Mouse (Mus musculus): Measurements from ENCODE around the gene Dnah3. TPM values are rescaled to one million over a fixed set of nuclear protein-coding genes. Genes with fewer than 3 reads are reported as not detected.
A peak's percentile ranks its signal among the peaks of the same experiment; 100 is the strongest.

Gene Dnah3
- polyA plus RNA-seq, 1 experiment: 34.6 TPM

GRCm38 (mm10) chr7:119921054-119921453, 174.0 kb downstream of the Dnah3 start:
- H3K4me1 ChIP-seq (ENCODE audit: control insufficient read depth, insufficient read depth, low read length): no peaks in the 10 kb centered on the region
- no peak overlapping the region for H3K27ac ChIP-seq (ENCODE audit: control insufficient read depth, insufficient read depth, low read depth, low read length)
- H3K27me3 ChIP-seq (ENCODE audit: control insufficient read depth, insufficient read depth, low read length): no peaks in the 10 kb centered on the region
- no peak for TF ChIP-seq POLR2A (IDR thresholded peaks at IDR 0.05; ENCODE audit: control insufficient read depth, low read depth, low read length)
- no peak for TF ChIP-seq CTCF (IDR thresholded peaks at IDR 0.05; ENCODE audit: control insufficient read depth, insufficient read depth, insufficient replicate concordance, low read depth, low read length)
- H3K36me3 ChIP-seq (ENCODE audit: control insufficient read depth, insufficient read depth, low read length): no peaks in the 10 kb centered on the region
- no peak overlapping the region for H3K4me3 ChIP-seq (ENCODE audit: control insufficient read depth, low read depth, low read length)

GRCm38 (mm10) chr7:119920457-119920856, 174.6 kb downstream of the Dnah3 start:
- TF ChIP-seq POLR2A (IDR thresholded peaks at IDR 0.05; ENCODE audit: control insufficient read depth, low read depth, low read length) (no peak), CTCF (IDR thresholded peaks at IDR 0.05; ENCODE audit: control insufficient read depth, insufficient read depth, insufficient replicate concordance, low read depth, low read length) (no peak)
- no peaks in the 10 kb centered on the region for H3K27me3 ChIP-seq (ENCODE audit: control insufficient read depth, insufficient read depth, low read length)
- H3K4me3 ChIP-seq (ENCODE audit: control insufficient read depth, low read depth, low read length): no peak overlapping the region
- no peak overlapping the region for H3K27ac ChIP-seq (ENCODE audit: control insufficient read depth, insufficient read depth, low read depth, low read length)
- no peaks in the 10 kb centered on the region for H3K36me3 ChIP-seq (ENCODE audit: control insufficient read depth, insufficient read depth, low read length)
- no peaks in the 10 kb centered on the region for H3K4me1 ChIP-seq (ENCODE audit: control insufficient read depth, insufficient read depth, low read length)

- no peaks in the 10 kb centered on the region for H3K4me1 ChIP-seq (ENCODE audit: control insufficient read depth, insufficient read depth, low read length)
- no peak for TF ChIP-seq POLR2A (IDR thresholded peaks at IDR 0.05; ENCODE audit: control insufficient read depth, low read depth, low read length)
- no peak for TF ChIP-seq CTCF (IDR thresholded peaks at IDR 0.05; ENCODE audit: control insufficient read depth, insufficient read depth, insufficient replicate concordance, low read depth, low read length)
- H3K27ac ChIP-seq (ENCODE audit: control insufficient read depth, insufficient read depth, low read depth, low read length): no peak overlapping the region
- no peak overlapping the region for H3K4me3 ChIP-seq (ENCODE audit: control insufficient read depth, low read depth, low read length)
- no peaks in the 10 kb centered on the region for H3K27me3 ChIP-seq (ENCODE audit: control insufficient read depth, insufficient read depth, low read length)
- no peaks in the 10 kb centered on the region for H3K36me3 ChIP-seq (ENCODE audit: control insufficient read depth, insufficient read depth, low read length)
Measured at GRCm38 (mm10) chr7:119911727-119912126, 183.4 kb downstream of the Dnah3 start.

- H3K27me3 ChIP-seq (ENCODE audit: control insufficient read depth, insufficient read depth, low read length): no peaks in the 10 kb centered on the region
- no peak overlapping the region for H3K27ac ChIP-seq (ENCODE audit: control insufficient read depth, insufficient read depth, low read depth, low read length)
- no peak overlapping the region for H3K4me3 ChIP-seq (ENCODE audit: control insufficient read depth, low read depth, low read length)
- no peaks in the 10 kb centered on the region for H3K4me1 ChIP-seq (ENCODE audit: control insufficient read depth, insufficient read depth, low read length)
- no peaks in the 10 kb centered on the region for H3K36me3 ChIP-seq (ENCODE audit: control insufficient read depth, insufficient read depth, low read length)
- no peak for TF ChIP-seq POLR2A (IDR thresholded peaks at IDR 0.05; ENCODE audit: control insufficient read depth, low read depth, low read length)
- no peak for TF ChIP-seq CTCF (IDR thresholded peaks at IDR 0.05; ENCODE audit: control insufficient read depth, insufficient read depth, insufficient replicate concordance, low read depth, low read length)
Measured at GRCm38 (mm10) chr7:119906523-119907215, 188.4 kb downstream of the Dnah3 start.

GRCm38 (mm10) chr7:119899386-119900057, 195.6 kb downstream of the Dnah3 start:
- H3K36me3 ChIP-seq (ENCODE audit: control insufficient read depth, insufficient read depth, low read length): no peaks in the 10 kb centered on the region
- H3K27me3 ChIP-seq (ENCODE audit: control insufficient read depth, insufficient read depth, low read length): no peaks in the 10 kb centered on the region
- H3K4me1 ChIP-seq (ENCODE audit: control insufficient read depth, insufficient read depth, low read length): no peaks in the 10 kb centered on the region
- TF ChIP-seq CTCF (IDR thresholded peaks at IDR 0.05; ENCODE audit: control insufficient read depth, insufficient read depth, insufficient replicate concordance, low read depth, low read length) (no peak), POLR2A (IDR thresholded peaks at IDR 0.05; ENCODE audit: control insufficient read depth, low read depth, low read length) (no peak)
- H3K4me3 ChIP-seq (ENCODE audit: control insufficient read depth, low read depth, low read length): no peak overlapping the region
- no peak overlapping the region for H3K27ac ChIP-seq (ENCODE audit: control insufficient read depth, insufficient read depth, low read depth, low read length)

GRCm38 (mm10) chr7:119898247-119898856, 196.7 kb downstream of the Dnah3 start:
- no peak for TF ChIP-seq POLR2A (IDR thresholded peaks at IDR 0.05; ENCODE audit: control insufficient read depth, low read depth, low read length)
- TF ChIP-seq CTCF (IDR thresholded peaks at IDR 0.05; ENCODE audit: control insufficient read depth, insufficient read depth, insufficient replicate concordance, low read depth, low read length): no peak
- H3K27ac ChIP-seq (ENCODE audit: control insufficient read depth, insufficient read depth, low read depth, low read length): no peak overlapping the region
- H3K27me3 ChIP-seq (ENCODE audit: control insufficient read depth, insufficient read depth, low read length): no peaks in the 10 kb centered on the region
- no peaks in the 10 kb centered on the region for H3K4me1 ChIP-seq (ENCODE audit: control insufficient read depth, insufficient read depth, low read length)
- no peak overlapping the region for H3K4me3 ChIP-seq (ENCODE audit: control insufficient read depth, low read depth, low read length)
- H3K36me3 ChIP-seq (ENCODE audit: control insufficient read depth, insufficient read depth, low read length): no peaks in the 10 kb centered on the region

GRCm38 (mm10) chr7:119897521-119898109, 197.5 kb downstream of the Dnah3 start:
- TF ChIP-seq POLR2A (IDR thresholded peaks at IDR 0.05; ENCODE audit: control insufficient read depth, low read depth, low read length): no peak
- no peak for TF ChIP-seq CTCF (IDR thresholded peaks at IDR 0.05; ENCODE audit: control insufficient read depth, insufficient read depth, insufficient replicate concordance, low read depth, low read length)
- H3K4me1 ChIP-seq (ENCODE audit: control insufficient read depth, insufficient read depth, low read length): no peaks in the 10 kb centered on the region
- H3K36me3 ChIP-seq (ENCODE audit: control insufficient read depth, insufficient read depth, low read length): no peaks in the 10 kb centered on the region
- peak overlapping the region; percentile 73 for H3K27ac ChIP-seq (ENCODE audit: control insufficient read depth, insufficient read depth, low read depth, low read length)
- H3K27me3 ChIP-seq (ENCODE audit: control insufficient read depth, insufficient read depth, low read length): no peaks in the 10 kb centered on the region
- H3K4me3 ChIP-seq (ENCODE audit: control insufficient read depth, low read depth, low read length): peak overlapping the region; percentile 89

Measured in testis, adult 2 months (tissue).